Mouse (Mus musculus): ENCODE results near the gene Etl4. TPM values are rescaled to one million over a fixed set of nuclear protein-coding genes. Genes with fewer than 3 reads are reported as not detected.

The Etl4 gene
- polyA plus RNA-seq, 1 experiment from 2014 or later = 76.7 TPM

DNA sequence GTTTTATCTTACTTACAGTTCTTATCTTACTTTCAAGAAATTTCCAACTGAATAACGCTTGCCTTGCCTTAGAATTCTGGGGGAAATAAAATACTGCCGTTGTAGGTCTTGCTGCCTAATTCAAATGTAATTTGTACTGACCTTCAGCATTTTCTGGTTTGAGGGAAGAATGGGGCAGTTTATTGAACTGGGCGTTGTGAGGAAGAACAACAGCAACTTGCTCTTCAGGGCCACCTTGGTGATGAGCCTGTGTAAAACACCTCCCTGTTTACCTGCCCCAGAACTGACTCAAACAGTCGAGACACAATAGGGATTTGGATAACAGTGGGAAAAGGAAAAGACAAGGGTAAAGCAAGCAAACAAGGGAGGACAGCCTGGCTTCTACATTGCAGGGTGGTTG lies 828.3 kb downstream of the Etl4 start:
- Histone ChIP-seq H3K27ac (ENCODE audit: low read length) (no peak overlapping the region), H3K4me1 (ENCODE audit: control insufficient read depth, insufficient read depth, low read length) (0 out of 2 replicates have a peak, but pooled peaks cover 5% of the 10 kb centered on the region), H3K27me3 (ENCODE audit: control insufficient read depth, insufficient read depth, low read length) (no peaks in the 10 kb centered on the region), H3K9ac (replicated peaks; ENCODE audit: low read depth, low read length) (no peak overlapping the region), H3K9me3 (ENCODE audit: control insufficient read depth, low read depth, low read length) (no peaks in the 10 kb centered on the region), H3K36me3 (ENCODE audit: control insufficient read depth, insufficient read depth, low read length) (no peaks in the 10 kb centered on the region), H3K4me2 (replicated peaks; ENCODE audit: low read depth, low read length) (peak overlapping the region; percentile 23; the same call in 1 of the 2 replicates), H3K4me3 (ENCODE audit: low read depth, low read length) (no peak overlapping the region)
- WGBS = 45% methylated on average over 4 of the region's 4 CpGs
- no peak for ATAC-seq (ENCODE audit: insufficient number of reproducible peaks, insufficient read depth, low FRiP score, low read depth)

DNA sequence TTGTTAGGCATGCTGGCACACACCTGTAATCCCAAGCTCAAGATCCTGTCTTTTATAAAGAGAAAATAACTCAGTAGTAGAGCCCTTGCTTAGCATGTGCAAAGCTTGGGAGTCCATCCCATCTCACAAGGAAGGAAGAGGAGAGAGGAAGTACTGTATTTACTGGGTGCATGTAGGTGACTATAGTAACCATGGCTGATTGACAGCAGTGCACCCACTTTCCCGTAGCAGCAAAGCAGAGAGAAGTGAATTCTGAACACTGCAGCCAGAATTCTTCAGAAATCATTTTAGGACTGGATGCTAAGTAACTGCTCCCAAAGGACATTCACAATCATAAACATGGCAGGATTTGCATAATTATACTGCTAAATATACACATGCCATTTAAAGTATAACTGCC lies 838.1 kb downstream of the Etl4 start:
- ATAC-seq (ENCODE audit: insufficient number of reproducible peaks, insufficient read depth, low FRiP score, low read depth) = no peak
- WGBS = 68% methylated on average over 1 of the region's 1 CpGs
- H3K9me3 ChIP-seq (ENCODE audit: control insufficient read depth, low read depth, low read length) = no peaks in the 10 kb centered on the region
- H3K27me3 ChIP-seq (ENCODE audit: control insufficient read depth, insufficient read depth, low read length) = no peaks in the 10 kb centered on the region
- no peak overlapping the region for H3K27ac ChIP-seq (ENCODE audit: low read length)
- H3K4me3 ChIP-seq (ENCODE audit: low read depth, low read length) = no peak overlapping the region
- H3K4me1 ChIP-seq (ENCODE audit: control insufficient read depth, insufficient read depth, low read length) = no peaks in the 10 kb centered on the region
- no peak overlapping the region for H3K4me2 ChIP-seq (replicated peaks; ENCODE audit: low read depth, low read length)
- no peak overlapping the region for H3K9ac ChIP-seq (replicated peaks; ENCODE audit: low read depth, low read length)
- no peaks in the 10 kb centered on the region; the same call in 1 of the 2 replicates for H3K36me3 ChIP-seq (ENCODE audit: control insufficient read depth, insufficient read depth, low read length)

DNA sequence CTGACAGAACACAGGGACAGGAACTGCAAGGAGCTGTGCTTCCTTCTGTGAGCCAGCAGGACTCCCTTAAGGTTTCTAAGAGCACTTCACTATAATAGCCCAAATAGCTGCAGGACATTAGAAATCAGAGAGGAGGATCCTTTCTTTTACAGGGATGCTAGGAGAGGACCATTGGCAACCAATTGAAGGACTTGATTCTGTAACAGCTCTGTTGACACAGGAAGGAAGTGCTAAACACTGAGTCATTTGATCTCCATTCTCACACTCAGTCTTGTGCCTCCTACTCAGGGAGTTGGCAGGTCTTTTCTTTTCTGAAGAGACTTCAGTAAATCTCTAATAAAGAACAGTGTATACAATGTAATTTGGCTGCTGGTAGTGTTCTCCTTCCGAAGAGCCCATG lies 838.9 kb downstream of the Etl4 start:
- Histone ChIP-seq H3K4me1 (ENCODE audit: control insufficient read depth, insufficient read depth, low read length) (no peaks in the 10 kb centered on the region), H3K27me3 (ENCODE audit: control insufficient read depth, insufficient read depth, low read length) (no peaks in the 10 kb centered on the region), H3K36me3 (ENCODE audit: control insufficient read depth, insufficient read depth, low read length) (no peaks in the 10 kb centered on the region; the same call in 1 of the 2 replicates), H3K9ac (replicated peaks; ENCODE audit: low read depth, low read length) (no peak overlapping the region), H3K4me3 (ENCODE audit: low read depth, low read length) (no peak overlapping the region), H3K4me2 (replicated peaks; ENCODE audit: low read depth, low read length) (no peak overlapping the region), H3K9me3 (ENCODE audit: control insufficient read depth, low read depth, low read length) (no peaks in the 10 kb centered on the region), H3K27ac (ENCODE audit: low read length) (no peak overlapping the region)
- WGBS = 61% methylated on average over 1 of the region's 1 CpGs
- ATAC-seq (ENCODE audit: insufficient number of reproducible peaks, insufficient read depth, low FRiP score, low read depth) = no peak

DNA sequence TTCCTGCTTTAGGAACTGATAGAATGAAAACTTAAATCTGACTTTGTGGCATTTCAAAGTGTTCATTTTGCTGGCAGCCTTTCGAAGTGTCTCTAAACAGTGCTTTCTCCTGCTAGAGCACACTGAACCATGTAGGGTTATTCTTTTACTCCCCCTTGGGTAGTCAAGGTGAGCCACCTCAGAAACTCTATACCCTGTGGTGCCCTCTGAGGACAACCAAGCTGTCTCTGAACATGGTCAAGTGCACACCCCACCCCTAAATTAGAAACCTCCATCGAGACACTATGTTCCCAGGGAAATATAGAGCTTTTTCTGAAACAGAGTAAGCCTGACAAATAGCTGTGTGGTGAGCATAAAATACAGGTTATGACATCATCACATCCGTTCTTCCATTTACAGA lies 840.1 kb downstream of the Etl4 start:
- H3K4me3 ChIP-seq (ENCODE audit: low read depth, low read length) = no peak overlapping the region
- ATAC-seq (ENCODE audit: insufficient number of reproducible peaks, insufficient read depth, low FRiP score, low read depth) = no peak
- no peaks in the 10 kb centered on the region for H3K27me3 ChIP-seq (ENCODE audit: control insufficient read depth, insufficient read depth, low read length)
- no peak overlapping the region for H3K9ac ChIP-seq (replicated peaks; ENCODE audit: low read depth, low read length)
- H3K27ac ChIP-seq (ENCODE audit: low read length) = no peak overlapping the region
- no peaks in the 10 kb centered on the region for H3K36me3 ChIP-seq (ENCODE audit: control insufficient read depth, insufficient read depth, low read length)
- H3K4me1 ChIP-seq (ENCODE audit: control insufficient read depth, insufficient read depth, low read length) = no peaks in the 10 kb centered on the region
- no peak overlapping the region for H3K4me2 ChIP-seq (replicated peaks; ENCODE audit: low read depth, low read length)
- no peaks in the 10 kb centered on the region for H3K9me3 ChIP-seq (ENCODE audit: control insufficient read depth, low read depth, low read length)
- WGBS = 89% methylated on average over 3 of the region's 3 CpGs

DNA sequence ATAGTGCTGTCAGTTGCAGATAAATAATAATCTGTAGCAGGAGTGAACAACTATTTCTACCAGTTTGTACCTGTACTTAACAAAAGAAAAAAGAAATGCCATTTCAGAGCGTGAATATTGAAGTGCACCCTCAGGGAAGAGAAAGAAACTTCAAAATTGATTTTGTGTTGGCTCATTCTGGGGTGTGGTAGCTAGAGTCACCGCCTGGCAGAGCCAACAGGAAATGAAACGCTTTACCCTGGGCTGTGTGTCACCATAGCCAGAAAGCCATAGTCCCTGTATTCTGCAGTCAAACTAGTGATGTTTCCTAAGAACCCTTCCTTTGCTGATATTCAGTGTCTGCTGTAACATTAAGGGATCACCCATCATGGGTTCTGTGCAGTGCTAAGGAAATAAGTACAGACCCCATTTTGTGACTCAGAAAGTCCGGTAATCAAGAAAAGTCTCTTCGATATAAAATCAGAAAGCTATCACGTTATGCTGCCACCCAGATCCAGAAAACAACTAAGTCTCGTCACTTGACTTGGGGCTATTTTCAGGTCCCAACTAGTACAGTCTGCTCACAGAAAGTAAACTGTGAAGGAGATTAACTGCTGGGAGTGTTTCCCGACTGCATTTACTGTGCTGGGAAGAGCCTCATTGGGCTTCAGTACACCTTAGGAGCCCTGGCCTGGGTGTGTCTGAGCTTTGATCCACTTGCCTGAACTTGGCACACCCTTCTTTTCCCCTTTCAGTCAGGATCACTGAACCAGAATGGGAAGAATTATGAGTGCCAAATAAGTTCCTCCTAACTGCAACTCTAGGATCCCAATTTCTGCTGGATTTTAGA lies 843.9 kb downstream of the Etl4 start:
- ATAC-seq (ENCODE audit: insufficient number of reproducible peaks, insufficient read depth, low FRiP score, low read depth) = peak; percentile 79

DNA sequence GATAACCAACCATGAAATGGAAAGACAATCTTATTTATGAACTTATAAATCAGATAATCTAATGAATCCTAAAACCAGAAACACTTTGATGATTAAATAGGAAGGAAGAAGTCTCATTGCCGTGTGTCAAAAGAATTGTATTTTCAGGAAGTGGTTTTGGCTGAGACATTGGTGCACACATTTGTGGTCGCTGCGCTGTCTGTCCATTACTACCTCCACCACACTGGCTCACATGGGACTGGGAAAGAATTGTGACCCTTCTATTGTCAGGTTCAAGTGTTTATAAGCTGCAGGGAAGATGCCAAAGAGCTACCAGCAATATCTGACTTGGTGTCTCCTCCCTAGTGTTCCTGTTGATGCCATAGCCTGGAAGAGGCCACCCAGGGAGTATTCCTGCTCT lies 847.4 kb downstream of the Etl4 start:
- Histone ChIP-seq H3K4me1 (ENCODE audit: control insufficient read depth, insufficient read depth, low read length) (no peaks in the 10 kb centered on the region), H3K27me3 (ENCODE audit: control insufficient read depth, insufficient read depth, low read length) (no peaks in the 10 kb centered on the region), H3K27ac (ENCODE audit: low read length) (no peak overlapping the region), H3K4me2 (replicated peaks; ENCODE audit: low read depth, low read length) (no peak overlapping the region), H3K4me3 (ENCODE audit: low read depth, low read length) (no peak overlapping the region), H3K36me3 (ENCODE audit: control insufficient read depth, insufficient read depth, low read length) (peaks cover 3% of the 10 kb centered on the region; the same call in 1 of the 2 replicates), H3K9me3 (ENCODE audit: control insufficient read depth, low read depth, low read length) (no peaks in the 10 kb centered on the region), H3K9ac (replicated peaks; ENCODE audit: low read depth, low read length) (no peak overlapping the region)
- 83% methylated on average over 3 of the region's 3 CpGs for WGBS
- ATAC-seq (ENCODE audit: insufficient number of reproducible peaks, insufficient read depth, low FRiP score, low read depth) = no peak

More for the DNA sequence above, 843.9 kb downstream of the Etl4 start:
- Histone ChIP-seq H3K36me3 (ENCODE audit: control insufficient read depth, insufficient read depth, low read length) (no peaks in the 10 kb centered on the region), H3K27me3 (ENCODE audit: control insufficient read depth, insufficient read depth, low read length) (no peaks in the 10 kb centered on the region), H3K4me2 (replicated peaks; ENCODE audit: low read depth, low read length) (no peak overlapping the region), H3K9ac (replicated peaks; ENCODE audit: low read depth, low read length) (no peak overlapping the region), H3K4me3 (ENCODE audit: low read depth, low read length) (no peak overlapping the region), H3K27ac (ENCODE audit: low read length) (peak overlapping the region; percentile 71), H3K9me3 (ENCODE audit: control insufficient read depth, low read depth, low read length) (no peaks in the 10 kb centered on the region), H3K4me1 (ENCODE audit: control insufficient read depth, insufficient read depth, low read length) (no peaks in the 10 kb centered on the region)
- 68% methylated on average over 8 of the region's 8 CpGs for WGBS

DNA sequence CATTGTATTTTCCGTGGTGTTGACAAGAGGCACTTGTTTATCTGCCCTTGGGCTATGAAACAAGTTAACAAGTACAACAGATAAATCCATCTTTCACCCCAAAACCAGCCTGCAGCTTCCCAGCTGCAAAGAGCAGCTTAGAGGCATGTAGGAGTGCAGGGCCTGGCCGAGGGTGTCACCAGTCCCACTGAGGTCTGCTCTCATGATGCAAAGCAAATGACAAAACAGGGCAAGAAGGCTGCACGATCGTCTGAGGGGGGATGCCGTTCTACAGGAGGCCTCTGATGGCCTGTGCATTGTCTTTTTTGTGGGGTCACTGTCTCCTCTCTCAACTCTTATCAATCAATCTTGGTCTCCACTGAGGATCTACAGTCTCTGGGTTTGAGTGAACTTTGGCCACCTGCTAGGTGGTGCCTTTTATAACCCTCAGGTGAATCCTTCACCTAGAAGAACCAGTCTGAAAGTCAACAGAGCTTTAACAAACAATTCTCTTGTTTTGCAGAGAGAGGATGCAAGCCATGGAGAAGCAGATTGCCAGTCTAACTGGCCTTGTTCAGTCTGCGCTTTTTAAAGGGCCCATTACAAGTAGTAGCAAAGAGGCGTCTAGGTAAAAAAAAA lies 849.6 kb downstream of the Etl4 start:
- no peak overlapping the region for H3K4me3 ChIP-seq (ENCODE audit: low read depth, low read length)
- H3K4me1 ChIP-seq (ENCODE audit: control insufficient read depth, insufficient read depth, low read length) = no peaks in the 10 kb centered on the region
- WGBS = 63% methylated on average over 7 of the region's 7 CpGs
- no peak for ATAC-seq (ENCODE audit: insufficient number of reproducible peaks, insufficient read depth, low FRiP score, low read depth)
- H3K9ac ChIP-seq (replicated peaks; ENCODE audit: low read depth, low read length) = no peak overlapping the region
- H3K27me3 ChIP-seq (ENCODE audit: control insufficient read depth, insufficient read depth, low read length) = no peaks in the 10 kb centered on the region
- no peaks in the 10 kb centered on the region for H3K9me3 ChIP-seq (ENCODE audit: control insufficient read depth, low read depth, low read length)
- no peak overlapping the region for H3K27ac ChIP-seq (ENCODE audit: low read length)
- no peak overlapping the region for H3K4me2 ChIP-seq (replicated peaks; ENCODE audit: low read depth, low read length)
- H3K36me3 ChIP-seq (ENCODE audit: control insufficient read depth, insufficient read depth, low read length) = peaks cover 3% of the 10 kb centered on the region; the same call in 1 of the 2 replicates

DNA sequence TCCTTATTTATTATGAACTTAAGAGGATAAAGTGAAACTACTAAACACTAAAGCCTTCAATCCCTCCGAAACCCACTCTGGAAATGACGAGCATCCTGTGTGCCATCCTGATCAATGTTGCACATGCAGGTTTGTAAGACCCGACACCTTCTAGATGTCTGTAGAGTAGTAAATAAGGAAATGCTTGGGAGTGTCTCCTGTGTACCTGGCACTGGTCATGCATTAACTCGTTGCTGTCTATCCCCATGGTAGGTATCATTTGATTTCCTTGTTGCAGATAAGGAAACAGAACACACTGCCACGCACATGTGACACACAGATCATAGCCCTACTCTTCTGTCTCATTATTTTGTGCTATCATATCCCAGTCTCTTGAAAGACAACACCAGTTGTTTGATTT lies 851.7 kb downstream of the Etl4 start:
- no peak overlapping the region for H3K4me2 ChIP-seq (replicated peaks; ENCODE audit: low read depth, low read length)
- H3K9me3 ChIP-seq (ENCODE audit: control insufficient read depth, low read depth, low read length) = no peaks in the 10 kb centered on the region
- H3K27ac ChIP-seq (ENCODE audit: low read length) = no peak overlapping the region
- 83% methylated on average over 5 of the region's 5 CpGs for WGBS
- H3K27me3 ChIP-seq (ENCODE audit: control insufficient read depth, insufficient read depth, low read length) = no peaks in the 10 kb centered on the region
- H3K4me3 ChIP-seq (ENCODE audit: low read depth, low read length) = no peak overlapping the region
- ATAC-seq (ENCODE audit: insufficient number of reproducible peaks, insufficient read depth, low FRiP score, low read depth) = no peak
- peaks cover 3% of the 10 kb centered on the region; the same call in 1 of the 2 replicates for H3K36me3 ChIP-seq (ENCODE audit: control insufficient read depth, insufficient read depth, low read length)
- no peak overlapping the region for H3K9ac ChIP-seq (replicated peaks; ENCODE audit: low read depth, low read length)
- no peaks in the 10 kb centered on the region for H3K4me1 ChIP-seq (ENCODE audit: control insufficient read depth, insufficient read depth, low read length)

Measured in stomach, embryonic 14.5 days (tissue).